Mouse (Mus musculus): ENCODE measurements around the gene Asb8. TPM values are rescaled to one million over a fixed set of nuclear protein-coding genes. Genes with fewer than 3 reads are reported as not detected.

Asb8 gene
- polyA plus RNA-seq, 1 experiment from 2014 or later, result 26.1 TPM

GRCm38 (mm10) chr15:98144861-98145507 is 20.4 kb downstream of the Asb8 start:
- Histone ChIP-seq H3K4me3 (ENCODE audit: inconsistent target) (peak overlapping the region; percentile 64), H3K27ac (peak overlapping the region; percentile 31), H3K36me3 (ENCODE audit: inconsistent target) (peaks cover 15% of the 10 kb centered on the region), H3K79me2 (ENCODE audit: inconsistent target) (peaks cover 31% of the 10 kb centered on the region)
- WGBS (ENCODE audit: missing documents), result under 1% methylated on average over 36 of the region's 36 CpGs

DNA sequence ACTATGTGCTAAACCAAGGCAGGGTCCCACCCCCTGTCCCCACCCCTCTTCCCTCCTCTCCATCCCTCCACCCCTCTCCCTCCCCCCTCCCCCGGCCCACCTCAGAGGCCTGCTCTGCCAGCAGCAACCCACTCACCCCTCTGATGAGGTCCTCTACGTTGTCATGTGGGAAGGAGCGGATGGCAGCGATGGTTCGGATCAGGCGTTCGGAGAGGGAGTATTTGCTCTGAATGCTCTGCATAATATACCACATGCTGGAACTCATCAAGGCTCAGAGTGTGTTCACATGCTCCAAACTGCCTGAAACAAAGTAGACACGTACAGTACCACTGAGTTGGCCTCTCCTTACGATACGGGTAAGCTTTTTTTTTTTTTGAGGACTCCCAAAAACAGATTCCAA is 22.9 kb downstream of the Asb8 start:
- peaks cover 46% of the 10 kb centered on the region for H3K79me2 ChIP-seq (ENCODE audit: inconsistent target)
- H3K36me3 ChIP-seq (ENCODE audit: inconsistent target), result peaks cover 17% of the 10 kb centered on the region
- H3K4me3 ChIP-seq (ENCODE audit: inconsistent target), result no peak overlapping the region
- no peak overlapping the region for H3K27ac ChIP-seq
- 91% methylated on average over 9 of the region's 10 CpGs for WGBS (ENCODE audit: missing documents)

DNA sequence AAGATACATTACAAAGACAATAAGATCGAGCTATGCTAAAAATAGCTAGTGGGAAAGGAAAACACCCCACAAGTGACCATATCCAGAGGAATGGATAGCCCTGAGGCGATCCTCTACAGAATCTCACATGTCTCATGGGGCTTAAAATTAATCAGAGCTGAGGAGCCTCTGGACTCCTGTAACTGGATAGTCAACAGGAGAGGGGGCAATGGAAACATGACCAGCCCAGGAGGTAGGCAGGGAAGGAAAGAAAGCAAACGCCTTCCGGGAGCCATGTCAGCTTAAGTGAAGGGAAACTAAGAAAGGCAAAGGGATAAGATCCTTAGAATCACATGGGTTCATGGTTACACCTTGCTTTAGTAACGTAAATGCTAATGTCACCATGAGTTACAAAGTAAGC is 24.6 kb downstream of the Asb8 start:
- Histone ChIP-seq H3K4me3 (ENCODE audit: inconsistent target) (no peak overlapping the region), H3K79me2 (ENCODE audit: inconsistent target) (peaks cover 46% of the 10 kb centered on the region), H3K36me3 (ENCODE audit: inconsistent target) (peaks cover 34% of the 10 kb centered on the region), H3K27ac (no peak overlapping the region)
- 91% methylated on average over 5 of the region's 5 CpGs for WGBS (ENCODE audit: missing documents)

- no peak overlapping the region for H3K4me3 ChIP-seq (ENCODE audit: inconsistent target)
- H3K27ac ChIP-seq, result peak overlapping the region; percentile 47
- H3K79me2 ChIP-seq (ENCODE audit: inconsistent target), result peaks cover 42% of the 10 kb centered on the region
- H3K36me3 ChIP-seq (ENCODE audit: inconsistent target), result peaks cover 43% of the 10 kb centered on the region
- WGBS (ENCODE audit: missing documents), result 49% methylated on average over 6 of the region's 7 CpGs
Measured at GRCm38 (mm10) chr15:98139763-98140162, 25.7 kb downstream of the Asb8 start.

DNA sequence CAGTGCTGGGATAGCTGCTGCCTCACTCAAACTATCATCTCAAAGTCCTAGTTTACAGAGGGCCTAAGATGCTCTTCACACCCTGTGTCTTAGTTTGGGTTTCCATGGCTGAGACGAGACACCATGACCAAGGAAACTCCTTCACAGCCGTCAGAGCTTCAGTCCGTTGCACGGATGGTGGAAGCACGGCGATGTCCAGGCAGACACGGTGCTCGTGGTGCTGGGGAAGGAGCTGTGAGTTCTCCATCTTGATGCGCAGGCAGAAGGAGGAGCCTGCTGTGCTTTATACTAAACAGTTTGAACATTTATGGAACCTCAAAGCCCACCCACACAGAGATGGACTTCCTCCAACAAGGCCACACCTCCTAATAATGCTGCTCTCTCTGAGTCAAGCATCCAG is 28.6 kb downstream of the Asb8 start:
- H3K36me3 ChIP-seq (ENCODE audit: inconsistent target), result peaks cover 40% of the 10 kb centered on the region
- H3K79me2 ChIP-seq (ENCODE audit: inconsistent target), result peaks cover 15% of the 10 kb centered on the region; the same call in 1 of the 2 replicates
- 97% methylated on average over 9 of the region's 9 CpGs for WGBS (ENCODE audit: missing documents)
- H3K27ac ChIP-seq, result no peak overlapping the region
- no peak overlapping the region for H3K4me3 ChIP-seq (ENCODE audit: inconsistent target)

DNA sequence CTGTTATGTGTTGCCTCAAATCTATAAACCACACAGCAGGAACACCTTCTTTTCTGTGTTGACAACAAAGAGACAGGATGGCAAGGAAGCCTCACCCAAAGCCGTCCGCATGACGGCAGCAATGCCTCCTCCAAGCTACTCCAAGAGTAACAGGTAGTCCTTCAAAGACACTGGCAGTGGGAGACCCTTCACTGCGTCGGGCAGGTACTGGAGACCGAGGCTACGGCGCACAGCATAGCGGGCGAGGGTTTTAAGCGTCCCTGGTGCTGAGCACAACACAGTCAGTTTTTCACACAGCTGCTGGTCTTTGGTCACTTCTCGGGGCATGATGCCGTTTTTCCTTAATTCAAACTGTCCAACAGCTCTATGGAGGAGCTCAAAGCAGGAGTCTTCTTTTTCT is 29.8 kb downstream of the Asb8 start:
- Histone ChIP-seq H3K79me2 (ENCODE audit: inconsistent target) (peaks cover 15% of the 10 kb centered on the region; the same call in 1 of the 2 replicates), H3K4me3 (ENCODE audit: inconsistent target) (no peak overlapping the region), H3K27ac (no peak overlapping the region), H3K36me3 (ENCODE audit: inconsistent target) (peaks cover 30% of the 10 kb centered on the region)
- WGBS (ENCODE audit: missing documents), result 96% methylated on average over 12 of the region's 13 CpGs

- no peak overlapping the region for H3K4me3 ChIP-seq (ENCODE audit: inconsistent target)
- peaks cover 12% of the 10 kb centered on the region; the same call in 1 of the 2 replicates for H3K79me2 ChIP-seq (ENCODE audit: inconsistent target)
- WGBS (ENCODE audit: missing documents), result 84% methylated on average over 3 of the region's 3 CpGs
- H3K36me3 ChIP-seq (ENCODE audit: inconsistent target), result peaks cover 29% of the 10 kb centered on the region
- H3K27ac ChIP-seq, result no peak overlapping the region
Measured at GRCm38 (mm10) chr15:98134666-98135065, 30.8 kb downstream of the Asb8 start.

- Histone ChIP-seq H3K79me2 (ENCODE audit: inconsistent target) (peaks cover 6% of the 10 kb centered on the region; the same call in 1 of the 2 replicates), H3K27ac (no peak overlapping the region), H3K4me3 (ENCODE audit: inconsistent target) (no peak overlapping the region), H3K36me3 (ENCODE audit: inconsistent target) (peaks cover 29% of the 10 kb centered on the region)
- WGBS (ENCODE audit: missing documents), result 98% methylated on average over 4 of the region's 4 CpGs
Measured at GRCm38 (mm10) chr15:98134034-98134433, 31.4 kb downstream of the Asb8 start.

DNA sequence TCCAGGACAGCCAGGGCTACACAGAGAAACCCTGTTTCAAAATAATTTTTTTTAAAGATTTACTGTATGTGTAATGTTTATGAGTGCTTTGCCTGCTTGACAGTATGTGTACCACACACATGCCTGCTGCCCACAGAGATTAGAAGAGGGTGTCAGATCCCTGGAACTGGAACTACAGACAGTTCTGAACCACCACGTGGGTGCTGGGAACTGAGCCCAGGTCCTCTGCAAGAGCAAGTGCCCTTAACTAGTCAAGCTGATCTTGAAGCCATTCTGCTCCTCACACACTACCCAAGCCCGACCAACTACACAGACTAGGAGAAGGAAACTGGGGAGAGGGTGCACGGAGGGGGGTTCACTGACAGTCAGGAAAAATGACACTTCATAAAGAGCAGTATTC is 32.0 kb downstream of the Asb8 start:
- H3K27ac ChIP-seq, result no peak overlapping the region
- 92% methylated on average over 3 of the region's 3 CpGs for WGBS (ENCODE audit: missing documents)
- H3K79me2 ChIP-seq (ENCODE audit: inconsistent target), result peaks cover under 1% of the 10 kb centered on the region; the same call in 1 of the 2 replicates
- H3K4me3 ChIP-seq (ENCODE audit: inconsistent target), result no peak overlapping the region
- H3K36me3 ChIP-seq (ENCODE audit: inconsistent target), result peaks cover 29% of the 10 kb centered on the region

GRCm38 (mm10) chr15:98131942-98132655 is 33.3 kb downstream of the Asb8 start:
- no peaks in the 10 kb centered on the region for H3K79me2 ChIP-seq (ENCODE audit: inconsistent target)
- H3K4me3 ChIP-seq (ENCODE audit: inconsistent target), result no peak overlapping the region
- 96% methylated on average over 15 of the region's 15 CpGs for WGBS (ENCODE audit: missing documents)
- H3K27ac ChIP-seq, result no peak overlapping the region
- peaks cover 23% of the 10 kb centered on the region for H3K36me3 ChIP-seq (ENCODE audit: inconsistent target)

DNA sequence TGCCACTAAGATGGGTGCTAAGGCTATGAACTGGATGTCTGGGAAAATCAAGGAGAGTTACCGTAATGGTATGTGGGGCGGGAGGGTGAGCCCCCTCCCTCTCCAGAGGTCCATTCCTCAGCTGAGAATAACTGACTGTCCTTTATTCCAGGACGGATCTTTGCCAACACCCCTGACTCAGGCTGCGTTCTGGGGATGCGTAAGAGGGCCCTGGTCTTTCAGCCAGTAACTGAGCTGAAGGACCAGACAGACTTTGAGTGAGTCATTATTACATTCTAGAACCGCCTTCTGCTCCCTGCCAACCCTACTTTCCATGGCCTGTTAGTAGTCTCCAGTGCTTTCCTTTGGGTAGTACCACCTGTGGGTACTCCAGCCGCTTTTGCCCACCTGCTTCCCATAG is 34.0 kb downstream of the Asb8 start:
- H3K4me3 ChIP-seq (ENCODE audit: inconsistent target), result no peak overlapping the region
- 92% methylated on average over 7 of the region's 7 CpGs for WGBS (ENCODE audit: missing documents)
- H3K27ac ChIP-seq, result no peak overlapping the region
- H3K36me3 ChIP-seq (ENCODE audit: inconsistent target), result peaks cover 16% of the 10 kb centered on the region
- H3K79me2 ChIP-seq (ENCODE audit: inconsistent target), result no peaks in the 10 kb centered on the region

DNA sequence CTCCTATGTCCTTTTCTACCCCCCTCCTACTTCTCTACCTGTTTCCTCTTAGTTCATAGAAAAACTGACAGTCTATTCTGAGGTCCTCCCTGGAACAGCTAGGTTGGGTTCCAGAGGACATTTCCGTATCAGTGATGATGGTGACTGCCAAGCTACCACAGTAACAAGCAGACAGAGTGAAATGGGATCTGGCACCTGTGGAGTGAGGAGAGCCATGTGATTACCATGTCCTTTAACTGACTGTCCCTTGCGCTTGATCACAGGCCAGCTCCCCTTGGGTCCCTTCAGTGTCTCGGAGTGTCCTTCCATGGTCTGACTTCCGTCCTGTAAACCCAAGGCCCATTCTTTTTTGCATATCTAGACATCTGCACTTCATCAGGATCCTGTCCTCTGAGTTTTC is 34.4 kb downstream of the Asb8 start:
- H3K36me3 ChIP-seq (ENCODE audit: inconsistent target), result peaks cover 12% of the 10 kb centered on the region
- H3K79me2 ChIP-seq (ENCODE audit: inconsistent target), result no peaks in the 10 kb centered on the region
- no peak overlapping the region for H3K27ac ChIP-seq
- no peak overlapping the region for H3K4me3 ChIP-seq (ENCODE audit: inconsistent target)
- 97% methylated on average over 4 of the region's 4 CpGs for WGBS (ENCODE audit: missing documents)

- H3K36me3 ChIP-seq (ENCODE audit: inconsistent target), result peaks cover 22% of the 10 kb centered on the region; the same call in 1 of the 2 replicates
- no peak overlapping the region for H3K27ac ChIP-seq
- WGBS (ENCODE audit: missing documents), result 95% methylated on average over 20 of the region's 20 CpGs
- no peaks in the 10 kb centered on the region for H3K79me2 ChIP-seq (ENCODE audit: inconsistent target)
- no peak overlapping the region for H3K4me3 ChIP-seq (ENCODE audit: inconsistent target)
Measured at GRCm38 (mm10) chr15:98120831-98121230, 44.6 kb downstream of the Asb8 start.

- no peaks in the 10 kb centered on the region for H3K79me2 ChIP-seq (ENCODE audit: inconsistent target)
- H3K27ac ChIP-seq, result no peak overlapping the region
- H3K36me3 ChIP-seq (ENCODE audit: inconsistent target), result peaks cover 22% of the 10 kb centered on the region; the same call in 1 of the 2 replicates
- WGBS (ENCODE audit: missing documents), result 97% methylated on average over 12 of the region's 12 CpGs
- H3K4me3 ChIP-seq (ENCODE audit: inconsistent target), result no peak overlapping the region
Measured at GRCm38 (mm10) chr15:98119363-98119762, 46.1 kb downstream of the Asb8 start.

- Histone ChIP-seq H3K79me2 (ENCODE audit: inconsistent target) (no peaks in the 10 kb centered on the region), H3K4me3 (ENCODE audit: inconsistent target) (no peak overlapping the region), H3K36me3 (ENCODE audit: inconsistent target) (peaks cover 8% of the 10 kb centered on the region; the same call in 1 of the 2 replicates), H3K27ac (no peak overlapping the region)
- 93% methylated on average over 4 of the region's 5 CpGs for WGBS (ENCODE audit: missing documents)
Measured at GRCm38 (mm10) chr15:98116287-98116686, 49.1 kb downstream of the Asb8 start.

Measured in macrophage (primary cell).